Mouse (Mus musculus) embryonic facial prominence, embryonic 13.5 days (tissue): ENCODE data around the gene Slc6a9. TPM values are rescaled to one million over a fixed set of nuclear protein-coding genes. Genes with fewer than 3 reads are reported as not detected.

ENCODE experiments used
- ATAC-seq: fragments of 200-750 bp; cut with Nextera tagmentation; 2 replicates; pipeline ENCODE4 v1.8.0; 2017; ENCODE audit warnings: low read depth; ENCODE audit not compliant: insufficient number of reproducible peaks, insufficient read depth, low FRiP score, low TSS enrichment
- H3K27ac ChIP-seq: fragments of 300-500 bp; sonication (generic); 2 replicates; pipeline ENCODE4 v1.5.1; 2015; ENCODE audit warnings: moderate library complexity, mild to moderate bottlenecking, inconsistent platforms
- H3K27me3 ChIP-seq: fragments of 300-500 bp; sonication (generic); 2 replicates; pipeline ENCODE4 v1.6.1; 2015; ENCODE audit warnings: mild to moderate bottlenecking, inconsistent platforms
- H3K36me3 ChIP-seq: fragments of 300-500 bp; sonication (generic); 2 replicates; pipeline ENCODE4 v1.6.1; 2015; ENCODE audit warnings: mild to moderate bottlenecking, inconsistent platforms
- H3K4me1 ChIP-seq: fragments of 300-500 bp; sonication (generic); 2 replicates; pipeline ENCODE4 v1.6.1; 2015; ENCODE audit warnings: inconsistent platforms
- H3K4me2 ChIP-seq: fragments of 300-500 bp; sonication (generic); 2 replicates; pipeline ENCODE4 v1.6.1; 2015; ENCODE audit warnings: moderate library complexity, mild to moderate bottlenecking, inconsistent platforms
- H3K4me3 ChIP-seq: fragments of 300-500 bp; sonication (generic); 2 replicates; pipeline ENCODE4 v1.5.1; 2015; ENCODE audit warnings: mild to moderate bottlenecking, inconsistent platforms
- H3K9ac ChIP-seq: fragments of 300-500 bp; sonication (generic); 2 replicates; pipeline ENCODE4 v1.6.1; 2015; ENCODE audit warnings: mild to moderate bottlenecking, inconsistent platforms
- H3K9me3 ChIP-seq: fragments of 300-500 bp; sonication (generic); 2 replicates; pipeline ENCODE4 v1.6.1; 2016; ENCODE audit warnings: inconsistent platforms
- WGBS: fragments of 180-500 bp; shearing (Covaris S2); methylation state at CpG from one replicate; pipeline ENCODE4 v1.1.7; 2015; ENCODE audit warnings: mixed read lengths; 5-methylcytosine and 5-hydroxymethylcytosine counted together
- polyA plus RNA-seq: library from polyadenylated mRNA; unstranded; fragments of >200 nt; fragmentation: Nextera tagmentation; extraction: Ambion mirVana; gene quantifications from 2 replicates; pipeline ENCODE4 v1.2.1, GENCODE M21; 2015

The Slc6a9 gene
- polyA plus RNA-seq, 1 experiment from 2014 or later: 12.9 TPM

GRCm38 (mm10) chr4:117860570-117860969 is 26.3 kb downstream of the Slc6a9 start:
- Histone ChIP-seq H3K9ac (no peak overlapping the region), H3K4me2 (no peak overlapping the region), H3K27me3 (no peaks in the 10 kb centered on the region), H3K4me1 (peaks cover 13% of the 10 kb centered on the region), H3K27ac (no peak overlapping the region), H3K36me3 (peaks cover 26% of the 10 kb centered on the region), H3K9me3 (no peaks in the 10 kb centered on the region), H3K4me3 (no peak overlapping the region)
- WGBS: 80% methylated on average over 9 of the region's 9 CpGs
- ATAC-seq: no peak

GRCm38 (mm10) chr4:117862823-117863222 is 28.5 kb downstream of the Slc6a9 start:
- H3K9me3 ChIP-seq: no peaks in the 10 kb centered on the region
- no peak overlapping the region for H3K4me3 ChIP-seq
- ATAC-seq: no peak
- 35% methylated on average over 4 of the region's 4 CpGs for WGBS
- H3K4me2 ChIP-seq: no peak overlapping the region
- H3K27me3 ChIP-seq: no peaks in the 10 kb centered on the region
- no peak overlapping the region for H3K9ac ChIP-seq
- peaks cover 30% of the 10 kb centered on the region for H3K4me1 ChIP-seq
- no peak overlapping the region for H3K27ac ChIP-seq
- H3K36me3 ChIP-seq: peaks cover 10% of the 10 kb centered on the region; the same call in 1 of the 2 replicates

- WGBS: 45% methylated on average over 9 of the region's 9 CpGs
- H3K9ac ChIP-seq: no peak overlapping the region
- H3K27ac ChIP-seq: no peak overlapping the region; the same call in 1 of the 2 replicates
Measured at GRCm38 (mm10) chr4:117866083-117866482, 31.8 kb downstream of the Slc6a9 start.

GRCm38 (mm10) chr4:117867000-117867399 is 32.7 kb downstream of the Slc6a9 start:
- WGBS: 70% methylated on average over 6 of the region's 6 CpGs
- Histone ChIP-seq H3K36me3 (peaks cover 10% of the 10 kb centered on the region; the same call in 1 of the 2 replicates), H3K4me1 (peaks cover 37% of the 10 kb centered on the region), H3K27ac (no peak overlapping the region), H3K9ac (no peak overlapping the region), H3K9me3 (no peaks in the 10 kb centered on the region), H3K4me3 (no peak overlapping the region), H3K27me3 (no peaks in the 10 kb centered on the region), H3K4me2 (no peak overlapping the region)
- no peak for ATAC-seq

More at GRCm38 (mm10) chr4:117866083-117866482, 31.8 kb downstream of the Slc6a9 start:
- Histone ChIP-seq H3K4me1 (peaks cover 34% of the 10 kb centered on the region), H3K36me3 (peaks cover 10% of the 10 kb centered on the region; the same call in 1 of the 2 replicates), H3K4me2 (peak overlapping the region; percentile 17; the same call in 1 of the 2 replicates), H3K9me3 (no peaks in the 10 kb centered on the region), H3K4me3 (no peak overlapping the region), H3K27me3 (no peaks in the 10 kb centered on the region)
- ATAC-seq: no peak

- Histone ChIP-seq H3K4me3 (0 out of 2 replicates have a peak overlapping the region, but pooled peaks have one; percentile 6), H3K9ac (peak overlapping the region; percentile 46; the same call in 1 of the 2 replicates), H3K4me2 (peak overlapping the region; percentile 41), H3K4me1 (peaks cover 37% of the 10 kb centered on the region), H3K9me3 (no peaks in the 10 kb centered on the region), H3K27ac (no peak overlapping the region), H3K36me3 (peaks cover 10% of the 10 kb centered on the region; the same call in 1 of the 2 replicates), H3K27me3 (no peaks in the 10 kb centered on the region)
- WGBS: 15% methylated on average over 24 of the region's 24 CpGs
- ATAC-seq: no peak
Measured at GRCm38 (mm10) chr4:117867823-117868222, 33.5 kb downstream of the Slc6a9 start.

- H3K4me1 ChIP-seq: peaks cover 37% of the 10 kb centered on the region
- WGBS: 60% methylated on average over 9 of the region's 9 CpGs
- no peaks in the 10 kb centered on the region for H3K9me3 ChIP-seq
- H3K36me3 ChIP-seq: peaks cover 23% of the 10 kb centered on the region
- H3K27me3 ChIP-seq: no peaks in the 10 kb centered on the region
- no peak overlapping the region for H3K27ac ChIP-seq
- no peak for ATAC-seq
- H3K4me2 ChIP-seq: no peak overlapping the region
- no peak overlapping the region for H3K4me3 ChIP-seq
- H3K9ac ChIP-seq: no peak overlapping the region
Measured at GRCm38 (mm10) chr4:117869317-117869716, 35.0 kb downstream of the Slc6a9 start.

- H3K4me1 ChIP-seq: peaks cover 36% of the 10 kb centered on the region
- H3K27me3 ChIP-seq: no peaks in the 10 kb centered on the region
- ATAC-seq: no peak
- H3K9me3 ChIP-seq: no peaks in the 10 kb centered on the region
- H3K4me3 ChIP-seq: no peak overlapping the region
- H3K9ac ChIP-seq: no peak overlapping the region
- WGBS: 47% methylated on average over 1 of the region's 1 CpGs
- H3K4me2 ChIP-seq: no peak overlapping the region
- H3K27ac ChIP-seq: no peak overlapping the region
- peaks cover 26% of the 10 kb centered on the region for H3K36me3 ChIP-seq
Measured at GRCm38 (mm10) chr4:117870437-117870836, 36.1 kb downstream of the Slc6a9 start.

GRCm38 (mm10) chr4:117871787-117872186 is 37.5 kb downstream of the Slc6a9 start:
- Histone ChIP-seq H3K27me3 (no peaks in the 10 kb centered on the region), H3K9ac (no peak overlapping the region; the same call in 1 of the 2 replicates), H3K4me3 (no peak overlapping the region), H3K9me3 (no peaks in the 10 kb centered on the region), H3K4me2 (peak overlapping the region; percentile 54; the same call in 1 of the 2 replicates), H3K36me3 (peaks cover 37% of the 10 kb centered on the region), H3K4me1 (peaks cover 24% of the 10 kb centered on the region), H3K27ac (no peak overlapping the region)
- no peak for ATAC-seq
- 45% methylated on average over 7 of the region's 7 CpGs for WGBS

- ATAC-seq: no peak
Measured at GRCm38 (mm10) chr4:117872471-117872886, 38.2 kb downstream of the Slc6a9 start, which contains the start of gene Ccdc24. Gene Ccdc24 (minus strand): TSS chr4:117872557.

GRCm38 (mm10) chr4:117873615-117874014 is 39.3 kb downstream of the Slc6a9 start:
- 89% methylated on average over 9 of the region's 9 CpGs for WGBS
- Histone ChIP-seq H3K4me1 (peaks cover 13% of the 10 kb centered on the region), H3K9me3 (no peaks in the 10 kb centered on the region), H3K27ac (no peak overlapping the region), H3K4me2 (no peak overlapping the region), H3K36me3 (peaks cover 54% of the 10 kb centered on the region), H3K27me3 (no peaks in the 10 kb centered on the region), H3K9ac (no peak overlapping the region), H3K4me3 (no peak overlapping the region)
- no peak for ATAC-seq

More at GRCm38 (mm10) chr4:117872471-117872886, 38.2 kb downstream of the Slc6a9 start, which contains the start of gene Ccdc24:
- Histone ChIP-seq H3K9ac (peak within 1 kb of the TSS; percentile 61), H3K36me3 (peaks cover 44% of the 10 kb centered on the region), H3K4me1 (peaks cover 21% of the 10 kb centered on the region), H3K27me3 (no peaks in the 10 kb centered on the region), H3K9me3 (no peaks in the 10 kb centered on the region), H3K4me3 (peak within 1 kb of the TSS; percentile 27), H3K27ac (no peak within 1 kb of the TSS), H3K4me2 (peak within 1 kb of the TSS; percentile 54)
- WGBS: 8% methylated on average over 14 of the region's 14 CpGs

- ATAC-seq: no peak
- Histone ChIP-seq H3K27me3 (no peaks in the 10 kb centered on the region), H3K36me3 (peaks cover 75% of the 10 kb centered on the region), H3K4me1 (peaks cover 15% of the 10 kb centered on the region), H3K9me3 (no peaks in the 10 kb centered on the region), H3K4me3 (no peak overlapping the region), H3K4me2 (no peak overlapping the region), H3K9ac (no peak overlapping the region), H3K27ac (no peak overlapping the region)
- 70% methylated on average over 10 of the region's 10 CpGs for WGBS
Measured at GRCm38 (mm10) chr4:117878301-117878700, 44.0 kb downstream of the Slc6a9 start.

GRCm38 (mm10) chr4:117878703-117879102 is 44.4 kb downstream of the Slc6a9 start:
- no peak overlapping the region for H3K9ac ChIP-seq
- no peak for ATAC-seq
- peaks cover 17% of the 10 kb centered on the region for H3K4me1 ChIP-seq
- 81% methylated on average over 5 of the region's 5 CpGs for WGBS
- no peak overlapping the region for H3K4me2 ChIP-seq
- H3K36me3 ChIP-seq: peaks cover 71% of the 10 kb centered on the region
- no peak overlapping the region for H3K27ac ChIP-seq
- H3K27me3 ChIP-seq: no peaks in the 10 kb centered on the region
- no peak overlapping the region for H3K4me3 ChIP-seq
- no peaks in the 10 kb centered on the region for H3K9me3 ChIP-seq
